Mouse (Mus musculus) limb, embryonic 15.5 days (tissue): ENCODE data around the gene Bsn. TPM values are rescaled to one million over a fixed set of nuclear protein-coding genes. Genes with fewer than 3 reads are reported as not detected.

Source experiments
- ATAC-seq: fragments of 200-750 bp; cut with Nextera tagmentation; 2 replicates; pipeline ENCODE4 v1.8.0; 2017; ENCODE audit warnings: low read depth, moderate TSS enrichment; ENCODE audit not compliant: insufficient number of reproducible peaks, low FRiP score, low TSS enrichment
- H3K27ac ChIP-seq: fragments of 300-500 bp; sonication (generic); 2 replicates; pipeline ENCODE4 v1.5.1; 2015; ENCODE audit warnings: moderate library complexity, mild to moderate bottlenecking, inconsistent platforms
- H3K27me3 ChIP-seq: fragments of 300-500 bp; sonication (generic); 2 replicates; pipeline ENCODE4 v1.6.1; 2015; ENCODE audit warnings: inconsistent platforms
- H3K36me3 ChIP-seq: fragments of 300-500 bp; sonication (generic); 2 replicates; pipeline ENCODE4 v1.6.1; 2015; ENCODE audit warnings: inconsistent platforms
- H3K4me1 ChIP-seq: fragments of 300-500 bp; sonication (generic); 2 replicates; pipeline ENCODE4 v1.6.1; 2015; ENCODE audit warnings: inconsistent platforms
- H3K4me2 ChIP-seq: fragments of 300-500 bp; sonication (generic); 2 replicates; pipeline ENCODE4 v1.6.1; 2015; ENCODE audit warnings: mild to moderate bottlenecking, inconsistent platforms
- H3K4me3 ChIP-seq: fragments of 300-500 bp; sonication (generic); 2 replicates; pipeline ENCODE4 v1.5.1; 2015; ENCODE audit warnings: mild to moderate bottlenecking, inconsistent platforms
- H3K9ac ChIP-seq: fragments of 300-500 bp; sonication (generic); 2 replicates; pipeline ENCODE4 v1.6.1; 2015; ENCODE audit warnings: inconsistent platforms
- H3K9me3 ChIP-seq: fragments of 300-500 bp; sonication (generic); 2 replicates; pipeline ENCODE4 v1.6.1; 2016; ENCODE audit warnings: inconsistent platforms
- WGBS: fragments of 180-500 bp; shearing (Covaris S2); methylation state at CpG from one replicate; pipeline ENCODE4 v1.1.7; 2015; 5-methylcytosine and 5-hydroxymethylcytosine counted together
- polyA plus RNA-seq: library from polyadenylated mRNA; unstranded; fragments of >200 nt; fragmentation: Nextera tagmentation; extraction: Ambion mirVana; gene quantifications from 2 replicates; pipeline ENCODE4 v1.2.1, GENCODE M21; 2015

Gene Bsn
- polyA plus RNA-seq, 1 experiment from 2014 or later, result 0.82 TPM

DNA sequence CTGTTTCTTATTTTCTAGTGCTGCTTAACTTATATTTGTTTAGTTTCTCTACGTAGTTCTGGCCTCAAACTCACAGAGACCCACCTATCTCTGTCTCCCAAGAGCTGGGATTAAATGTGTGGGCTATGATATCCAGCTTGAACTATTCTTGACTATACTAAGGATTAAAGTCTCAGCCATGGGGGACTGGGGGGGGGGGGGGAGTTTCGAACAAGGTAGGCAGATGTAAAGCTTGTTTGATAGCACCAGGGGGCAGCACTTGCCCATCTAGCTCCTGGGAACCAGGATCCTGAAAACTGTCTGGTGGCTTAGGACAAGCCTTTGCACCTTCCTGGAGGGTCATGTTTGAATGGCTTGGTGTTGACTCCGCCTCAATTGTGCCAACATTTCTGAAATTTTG is 94.7 kb downstream of the Bsn start:
- Histone ChIP-seq H3K27ac (peak overlapping the region; percentile 86; the same call in 1 of the 2 replicates), H3K4me1 (peaks cover 28% of the 10 kb centered on the region), H3K36me3 (peaks cover 24% of the 10 kb centered on the region), H3K9me3 (no peaks in the 10 kb centered on the region), H3K4me3 (peak overlapping the region; percentile 66), H3K4me2 (peak overlapping the region; percentile 98), H3K9ac (0 out of 2 replicates have a peak overlapping the region, but pooled peaks have one; percentile 51), H3K27me3 (no peaks in the 10 kb centered on the region)
- WGBS, result 10% methylated on average over 3 of the region's 3 CpGs
- ATAC-seq, result no peak

DNA sequence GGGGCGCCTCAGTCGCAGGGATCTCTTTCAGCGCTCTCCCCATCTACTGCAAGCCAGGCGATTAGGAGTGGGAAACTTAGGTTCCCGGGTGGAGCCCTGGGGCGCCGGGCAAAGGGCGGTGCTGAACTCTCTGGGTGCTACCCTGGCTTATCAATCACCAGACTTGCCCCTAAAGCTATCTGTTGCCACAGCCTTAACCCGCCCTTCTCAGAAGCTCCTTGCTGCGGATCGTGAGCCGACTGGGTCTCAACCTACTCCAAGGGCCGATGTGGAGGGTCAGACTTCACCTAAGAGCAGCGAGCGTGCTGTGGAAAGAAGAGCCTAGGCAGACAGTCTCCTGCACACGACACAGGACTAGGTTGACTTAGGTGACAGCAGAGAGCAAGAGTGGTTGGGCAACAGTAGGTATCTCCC is 95.2 kb downstream of the Bsn start:
- WGBS, result under 1% methylated on average over 16 of the region's 16 CpGs
- peaks cover 28% of the 10 kb centered on the region for H3K4me1 ChIP-seq
- ATAC-seq, result no peak
- H3K27ac ChIP-seq, result peak overlapping the region; percentile 86
- peak overlapping the region; percentile 66 for H3K4me3 ChIP-seq
- peak overlapping the region; percentile 51; the same call in 1 of the 2 replicates for H3K9ac ChIP-seq
- H3K9me3 ChIP-seq, result no peaks in the 10 kb centered on the region
- H3K36me3 ChIP-seq, result peaks cover 29% of the 10 kb centered on the region
- peak overlapping the region; percentile 98 for H3K4me2 ChIP-seq
- no peaks in the 10 kb centered on the region for H3K27me3 ChIP-seq

DNA sequence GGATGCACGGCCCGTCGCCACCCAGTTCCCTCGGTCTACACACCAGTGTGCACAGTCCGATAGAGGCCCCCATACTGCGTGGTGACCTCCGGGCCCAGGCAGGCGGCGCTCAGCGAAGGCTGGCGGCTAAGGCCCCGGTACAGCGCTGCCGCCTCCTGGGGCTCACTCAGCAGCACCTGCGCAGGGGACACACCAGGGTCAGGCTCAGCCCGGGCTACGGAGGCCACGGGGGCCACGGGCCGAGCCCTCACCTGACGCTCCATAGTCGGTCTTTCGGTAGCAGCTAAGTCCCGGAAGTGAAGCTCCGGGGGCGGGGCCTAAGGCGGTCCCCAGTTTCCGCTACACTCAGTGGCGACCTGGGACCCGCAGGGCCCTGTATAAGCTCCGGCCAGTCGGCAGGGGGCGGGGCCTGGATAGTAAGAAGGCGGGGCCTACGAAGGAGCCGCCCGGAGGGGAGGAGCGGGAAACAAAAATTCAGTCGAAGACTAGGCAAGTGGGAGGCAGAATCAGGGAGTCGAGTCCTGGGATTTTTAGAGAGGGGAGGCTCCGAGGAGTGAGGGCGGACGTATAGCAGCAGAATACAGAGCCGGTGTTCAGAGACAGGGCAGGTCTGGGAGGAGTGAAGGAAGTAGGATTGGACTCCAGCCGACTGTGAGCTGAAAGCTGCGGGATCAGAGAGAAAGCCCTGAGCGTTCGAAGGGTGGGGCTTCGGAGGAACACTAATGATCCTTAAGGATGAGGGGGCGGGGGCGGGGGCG is 95.8 kb downstream of the Bsn start, which contains the start of gene Apeh:
Gene Apeh, minus strand, starts transcription at position 423 of the 758 bp plus-strand sequence.
- Histone ChIP-seq H3K4me1 (peaks cover 28% of the 10 kb centered on the region), H3K36me3 (peaks cover 36% of the 10 kb centered on the region), H3K4me3 (peak within 1 kb of the TSS; percentile 66), H3K4me2 (peak within 1 kb of the TSS; percentile 98), H3K9ac (peak within 1 kb of the TSS; percentile 51), H3K9me3 (no peaks in the 10 kb centered on the region), H3K27ac (peak within 1 kb of the TSS; percentile 86), H3K27me3 (no peaks in the 10 kb centered on the region)
- under 1% methylated on average over 52 of the region's 52 CpGs for WGBS
- ATAC-seq, result peak; percentile 85

DNA sequence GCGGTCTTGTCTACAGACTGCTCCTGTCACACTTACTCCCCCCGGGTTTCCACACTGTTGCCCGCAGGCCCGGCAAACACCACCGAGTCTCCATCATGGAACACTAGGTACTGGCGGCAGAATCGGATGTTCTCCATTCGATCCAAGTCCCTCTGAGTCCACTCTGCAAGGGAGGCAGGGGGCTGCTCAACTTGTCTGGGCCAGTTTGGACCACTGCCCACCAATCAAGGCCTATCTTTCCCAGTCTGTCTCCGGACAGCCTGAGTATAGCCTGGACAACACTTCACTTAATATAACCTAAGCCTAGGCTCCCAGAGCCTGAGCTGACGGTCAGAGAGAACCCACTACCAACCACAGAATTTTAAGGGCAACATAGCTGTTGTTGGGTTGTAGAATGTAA is 96.6 kb downstream of the Bsn start:
- Histone ChIP-seq H3K36me3 (peaks cover 44% of the 10 kb centered on the region), H3K9me3 (no peaks in the 10 kb centered on the region), H3K27me3 (no peaks in the 10 kb centered on the region), H3K4me3 (peak overlapping the region; percentile 66), H3K9ac (no peak overlapping the region), H3K27ac (peak overlapping the region; percentile 86), H3K4me1 (peaks cover 28% of the 10 kb centered on the region), H3K4me2 (peak overlapping the region; percentile 98)
- ATAC-seq, result no peak
- 74% methylated on average over 10 of the region's 10 CpGs for WGBS

DNA sequence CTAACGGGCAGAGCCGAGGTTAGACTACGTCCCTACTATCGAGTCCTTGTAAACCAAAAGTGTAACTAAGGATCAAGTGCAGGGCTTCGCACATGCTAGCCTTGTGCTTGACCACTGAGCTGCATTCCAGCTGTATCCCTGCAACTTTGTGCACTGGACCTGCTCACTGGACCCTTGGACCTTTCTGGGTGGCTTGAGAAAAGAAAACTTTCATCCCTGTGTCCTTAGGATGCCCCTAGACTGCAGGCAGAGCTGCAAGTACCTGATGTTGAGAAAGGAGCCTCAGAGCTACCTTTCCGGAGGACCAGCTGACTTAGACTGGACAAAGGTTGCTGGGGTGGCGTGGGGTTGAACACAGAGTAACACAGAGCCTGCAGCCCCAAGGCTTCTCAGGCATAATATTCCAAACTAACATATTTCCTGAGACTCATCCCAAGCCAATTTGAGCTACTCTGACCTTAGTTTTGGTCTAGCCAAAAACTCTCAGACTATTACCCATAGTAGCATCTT is 99.5 kb downstream of the Bsn start:
- ATAC-seq, result no peak
- H3K4me3 ChIP-seq, result no peak overlapping the region
- peaks cover 73% of the 10 kb centered on the region for H3K36me3 ChIP-seq
- no peaks in the 10 kb centered on the region for H3K9me3 ChIP-seq
- H3K9ac ChIP-seq, result no peak overlapping the region
- no peak overlapping the region for H3K27ac ChIP-seq
- no peaks in the 10 kb centered on the region for H3K27me3 ChIP-seq
- WGBS, result 92% methylated on average over 7 of the region's 7 CpGs
- H3K4me2 ChIP-seq, result no peak overlapping the region
- H3K4me1 ChIP-seq, result peaks cover 19% of the 10 kb centered on the region

DNA sequence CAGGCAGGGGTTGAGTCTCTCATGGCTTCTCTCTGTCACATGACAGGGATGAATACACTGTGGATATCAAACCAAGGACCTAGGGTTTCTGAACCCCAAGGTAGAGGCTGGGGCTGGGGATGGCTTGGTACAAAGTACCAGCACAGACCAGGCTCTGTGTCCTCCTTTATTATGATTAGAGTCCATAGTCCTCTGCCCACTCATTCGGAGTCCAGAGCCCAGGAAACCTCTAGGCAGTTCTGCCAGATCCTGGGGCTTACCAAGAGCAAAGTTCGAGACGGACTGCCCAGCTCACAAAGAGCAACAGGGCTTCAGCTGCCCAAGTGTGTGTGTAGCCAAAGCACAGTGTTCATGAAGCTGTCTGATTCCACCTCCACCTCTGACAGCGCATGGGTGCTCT is 104.9 kb downstream of the Bsn start:
- WGBS, result 97% methylated on average over 4 of the region's 4 CpGs

DNA sequence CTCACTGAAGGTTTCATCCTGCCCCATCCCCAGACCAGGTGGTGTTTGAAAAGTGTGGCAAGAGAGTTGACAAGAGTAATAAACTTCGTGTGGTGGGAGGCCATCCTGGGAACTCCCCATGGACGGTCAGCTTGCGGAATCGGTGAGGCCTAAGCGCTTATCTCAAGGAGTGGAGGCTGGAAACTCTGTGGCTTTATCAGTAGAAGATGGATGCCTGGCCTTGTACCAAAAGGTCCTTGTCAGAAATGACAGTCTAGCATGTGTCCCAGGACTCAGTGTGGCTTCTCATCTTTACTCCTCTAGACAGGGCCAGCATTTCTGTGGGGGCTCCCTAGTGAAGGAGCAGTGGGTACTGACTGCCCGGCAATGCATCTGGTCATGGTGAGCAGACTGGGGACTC is 106.6 kb downstream of the Bsn start:
- peaks cover 13% of the 10 kb centered on the region for H3K4me1 ChIP-seq
- H3K4me3 ChIP-seq, result no peak overlapping the region
- no peak overlapping the region for H3K4me2 ChIP-seq
- no peak overlapping the region for H3K9ac ChIP-seq
- no peak for ATAC-seq
- no peaks in the 10 kb centered on the region for H3K9me3 ChIP-seq
- 84% methylated on average over 6 of the region's 6 CpGs for WGBS
- H3K27ac ChIP-seq, result no peak overlapping the region
- peaks cover 47% of the 10 kb centered on the region for H3K36me3 ChIP-seq
- H3K27me3 ChIP-seq, result peaks cover 41% of the 10 kb centered on the region

More for the DNA sequence above, 104.9 kb downstream of the Bsn start:
- H3K4me1 ChIP-seq, result peaks cover 7% of the 10 kb centered on the region
- H3K4me2 ChIP-seq, result no peak overlapping the region
- H3K27ac ChIP-seq, result no peak overlapping the region
- H3K36me3 ChIP-seq, result peaks cover 64% of the 10 kb centered on the region
- H3K9me3 ChIP-seq, result no peaks in the 10 kb centered on the region
- H3K27me3 ChIP-seq, result peaks cover 41% of the 10 kb centered on the region
- no peak for ATAC-seq
- H3K9ac ChIP-seq, result no peak overlapping the region
- H3K4me3 ChIP-seq, result no peak overlapping the region

DNA sequence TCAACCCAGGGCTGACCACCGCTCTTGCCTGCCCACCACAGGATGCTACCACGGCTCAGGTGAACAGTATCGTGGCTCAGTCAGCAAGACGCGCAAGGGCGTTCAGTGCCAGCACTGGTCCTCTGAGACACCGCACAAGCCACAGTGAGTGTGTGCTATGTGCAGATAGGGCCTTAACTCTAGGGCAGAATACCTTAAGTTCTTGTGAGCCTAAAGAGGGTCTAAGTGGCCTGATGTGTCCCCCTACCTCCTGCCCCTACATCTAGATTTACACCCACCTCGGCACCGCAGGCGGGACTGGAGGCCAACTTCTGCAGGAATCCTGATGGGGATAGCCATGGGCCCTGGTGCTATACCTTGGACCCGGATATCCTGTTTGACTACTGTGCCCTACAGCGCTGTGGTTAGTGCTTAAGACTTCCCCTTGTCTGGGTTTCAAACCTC is 107.2 kb downstream of the Bsn start, which contains the start of gene Rnf123:
Gene Rnf123, minus strand, starts transcription at position 359 of the 444 bp plus-strand sequence.
- Histone ChIP-seq H3K4me1 (peaks cover 19% of the 10 kb centered on the region), H3K27me3 (peaks cover 41% of the 10 kb centered on the region), H3K4me3 (peak within 1 kb of the TSS; percentile 19; the same call in 1 of the 2 replicates), H3K36me3 (peaks cover 41% of the 10 kb centered on the region), H3K27ac (no peak within 1 kb of the TSS), H3K9ac (no peak within 1 kb of the TSS), H3K4me2 (peak within 1 kb of the TSS; percentile 24; the same call in 1 of the 2 replicates), H3K9me3 (no peaks in the 10 kb centered on the region)
- 26% methylated on average over 12 of the region's 12 CpGs for WGBS
- no peak for ATAC-seq

DNA sequence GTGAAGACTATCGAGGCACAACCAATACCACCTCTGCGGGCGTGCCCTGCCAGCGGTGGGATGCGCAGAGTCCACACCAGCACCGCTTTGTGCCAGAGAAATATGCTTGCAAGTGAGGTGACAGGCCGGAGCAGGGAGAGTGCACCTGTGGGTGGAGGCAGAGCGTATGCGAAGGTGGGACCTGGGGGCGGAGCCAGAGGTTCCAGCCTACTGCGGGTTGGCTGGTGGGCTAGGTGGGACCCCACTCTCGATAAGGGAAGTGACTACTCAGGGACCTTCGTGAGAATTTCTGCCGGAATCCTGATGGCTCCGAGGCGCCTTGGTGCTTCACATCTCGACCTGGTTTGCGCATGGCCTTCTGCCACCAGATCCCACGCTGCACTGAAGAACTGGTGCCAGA is 107.6 kb downstream of the Bsn start:
- peaks cover 23% of the 10 kb centered on the region for H3K4me1 ChIP-seq
- peak overlapping the region; percentile 19; the same call in 1 of the 2 replicates for H3K4me3 ChIP-seq
- no peak for ATAC-seq
- H3K4me2 ChIP-seq, result peak overlapping the region; percentile 24; the same call in 1 of the 2 replicates
- H3K9ac ChIP-seq, result no peak overlapping the region
- 7% methylated on average over 19 of the region's 19 CpGs for WGBS
- peaks cover 41% of the 10 kb centered on the region for H3K27me3 ChIP-seq
- H3K9me3 ChIP-seq, result no peaks in the 10 kb centered on the region
- H3K36me3 ChIP-seq, result peaks cover 36% of the 10 kb centered on the region
- H3K27ac ChIP-seq, result no peak overlapping the region

DNA sequence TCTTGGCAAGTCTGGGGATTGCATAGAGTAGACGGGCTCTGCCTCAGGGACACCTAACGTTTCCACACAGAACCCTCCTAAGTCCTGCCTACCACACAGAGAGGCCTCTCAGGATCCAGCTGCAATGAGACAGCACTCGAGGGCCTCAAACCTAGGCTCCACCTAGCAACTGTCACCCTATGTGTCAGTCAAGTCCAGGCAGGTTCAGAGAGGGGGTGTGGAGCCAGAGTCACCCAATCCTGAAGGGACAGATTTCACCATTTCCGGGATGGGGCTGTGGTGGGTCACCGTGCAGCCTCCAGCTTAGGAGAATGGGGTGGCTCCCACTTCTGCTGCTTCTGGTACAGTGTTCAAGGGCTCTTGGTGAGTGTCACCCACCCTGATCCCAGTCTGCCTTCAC is 110.0 kb downstream of the Bsn start, which contains the start of gene Mst1:
Gene Mst1, plus strand, starts transcription at position 269 of the 400 bp plus-strand sequence.
- Histone ChIP-seq H3K36me3 (peaks cover 13% of the 10 kb centered on the region), H3K27me3 (peaks cover 41% of the 10 kb centered on the region), H3K4me1 (peaks cover 23% of the 10 kb centered on the region), H3K4me3 (peak within 1 kb of the TSS; percentile 79), H3K9me3 (no peaks in the 10 kb centered on the region), H3K27ac (no peak within 1 kb of the TSS), H3K4me2 (peak within 1 kb of the TSS; percentile 85), H3K9ac (peak within 1 kb of the TSS; percentile 93)
- 62% methylated on average over 5 of the region's 5 CpGs for WGBS
- ATAC-seq, result peak; percentile 37; the same call in 1 of the 2 replicates

DNA sequence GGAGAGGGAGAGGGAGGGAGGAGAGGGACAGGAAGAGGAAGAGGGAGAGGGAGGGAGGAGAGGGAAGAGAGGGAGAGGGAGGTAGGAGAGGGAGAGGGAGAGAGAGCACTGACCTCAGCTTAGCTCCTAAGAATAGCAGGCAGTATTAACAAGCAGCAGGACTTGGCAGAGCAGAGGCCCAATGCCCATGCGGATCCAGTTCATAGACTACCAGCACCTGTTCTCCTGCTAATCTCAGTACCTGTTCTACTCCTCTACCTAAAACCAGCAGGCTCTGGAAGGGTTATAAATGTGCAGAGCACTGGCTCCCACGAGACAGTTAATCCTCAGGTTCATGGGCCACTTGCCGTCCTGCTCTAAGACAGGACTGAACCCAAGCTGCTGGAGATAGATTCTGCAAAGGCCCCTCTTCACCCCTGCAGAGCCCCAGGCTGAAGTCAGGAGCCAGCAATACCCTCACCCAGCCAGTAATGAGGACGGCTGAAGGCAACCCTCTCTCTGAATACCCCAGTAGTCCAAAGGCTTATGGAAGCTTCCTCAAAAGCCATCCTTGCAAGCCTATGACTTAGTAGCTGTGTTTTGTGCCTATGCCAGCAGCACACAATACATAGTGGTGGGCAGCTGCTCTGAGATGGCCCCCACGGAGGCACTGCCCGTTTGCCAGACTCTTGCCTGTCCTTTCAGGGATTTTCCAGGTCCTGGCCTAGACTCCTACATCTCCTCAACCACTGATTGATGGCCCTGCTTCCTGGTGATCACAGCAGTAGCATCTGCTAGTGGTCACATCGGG is 116.8 kb downstream of the Bsn start:
- ATAC-seq, result 0 out of 2 replicates have a peak, but pooled peaks have one; percentile 19
- WGBS, result 61% methylated on average over 7 of the region's 7 CpGs
- no peak overlapping the region for H3K9ac ChIP-seq

More for the DNA sequence above, 116.8 kb downstream of the Bsn start:
- H3K4me3 ChIP-seq, result no peak overlapping the region
- H3K4me2 ChIP-seq, result no peak overlapping the region
- peaks cover 7% of the 10 kb centered on the region for H3K4me1 ChIP-seq
- no peaks in the 10 kb centered on the region for H3K27me3 ChIP-seq
- peaks cover 29% of the 10 kb centered on the region for H3K36me3 ChIP-seq
- no peaks in the 10 kb centered on the region for H3K9me3 ChIP-seq
- no peak overlapping the region for H3K27ac ChIP-seq
